Mouse (Mus musculus) mouse embryonic stem cell (cell line): ENCODE data around the gene Cux1.

Experiments used
- in situ Hi-C, 2 experiments: fragments of 300-500 bp; cut with MboI; formaldehyde crosslinking; loops; 1 replicate in 1 of 2; 3 replicates in 1 of 2; pipeline ENCODE4 v1.14.3; 2019 to 2020; ENCODE audit warnings: low sequenced_read_pairs in 2 of 2, low pct_unique_long_range_greater_than_20kb in 1 of 2, mixed read lengths in 1 of 2; ENCODE audit not compliant: unreplicated experiment in 1 of 2

Gene Cux1

GRCm38 (mm10) chr5:136570171-136570570, 2.9 kb upstream of the Cux1 start:
- in situ Hi-C loops: no loop called here

DNA sequence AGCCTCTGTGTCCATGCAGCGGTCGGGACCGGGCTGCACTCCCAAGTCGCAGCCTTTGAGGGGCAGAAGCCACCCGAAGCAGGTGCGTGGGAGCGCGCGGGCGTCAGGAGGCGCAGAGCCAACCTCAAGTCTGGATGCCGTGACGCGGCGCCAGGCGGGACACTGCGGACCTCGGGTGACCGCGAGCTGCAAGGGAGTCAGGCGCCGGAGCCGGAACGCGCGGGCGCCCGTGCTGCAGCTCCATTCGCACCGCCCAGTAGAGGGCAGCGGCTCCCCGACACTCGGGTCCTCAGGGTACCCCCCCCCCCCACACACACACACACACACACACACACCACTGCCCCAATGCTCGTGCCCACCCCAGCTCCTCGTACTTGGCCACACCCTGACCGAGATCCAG, 1.5 kb upstream of the Cux1 start:
- in situ Hi-C loops: loop anchor here in 1 of 2 experiments (5.0 kb wide), 1 partner anchor 54 kb away; no protein-coding TSS in a partner anchor

DNA sequence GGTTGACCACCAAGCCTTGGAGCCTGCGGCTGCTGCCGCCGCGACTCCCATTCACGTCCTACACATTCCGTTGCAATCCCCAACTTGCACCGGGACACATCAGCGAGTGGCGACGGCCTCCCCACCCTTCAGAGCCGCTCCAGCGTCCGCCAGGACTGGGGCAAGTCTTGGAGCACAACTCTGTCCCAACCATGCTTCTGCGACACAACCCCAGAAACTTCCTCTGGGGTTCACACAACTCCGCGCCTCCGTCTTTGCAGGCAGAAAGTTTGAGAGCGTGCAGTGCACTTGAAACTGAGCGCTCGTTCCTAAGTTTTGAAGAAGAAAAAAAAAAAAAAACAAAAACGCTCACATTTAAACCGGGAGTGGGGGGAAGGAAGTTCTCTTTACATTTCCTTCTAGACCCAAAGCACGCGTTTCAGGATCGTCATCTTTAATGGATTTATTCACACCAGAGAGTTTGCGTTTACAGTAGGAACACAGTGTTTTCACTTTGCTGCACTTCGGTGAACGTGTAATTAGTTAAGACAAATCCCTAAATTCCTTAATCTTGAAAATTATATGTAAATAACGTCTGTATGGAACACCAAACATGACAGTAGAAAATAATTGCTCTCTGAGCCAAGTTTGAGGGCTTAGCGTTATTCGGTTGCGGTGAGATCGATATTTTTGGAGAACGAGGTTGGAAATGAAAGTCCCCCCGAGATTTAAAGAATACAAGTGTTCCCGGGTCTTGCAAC, 906 bp upstream of the Cux1 start:
- in situ Hi-C loops: loop anchor here in 1 of 2 experiments (5.0 kb wide), 1 partner anchor 54 kb away; no protein-coding TSS in a partner anchor

GRCm38 (mm10) chr5:136566812-136567175, 496 bp downstream of the Cux1 start:
- in situ Hi-C loops: loop anchor here in 1 of 2 experiments (5.0 kb wide), 1 partner anchor 56 kb away; no protein-coding TSS in a partner anchor

GRCm38 (mm10) chr5:136566001-136566811, 1.1 kb downstream of the Cux1 start:
- in situ Hi-C loops: loop anchor here in 1 of 2 experiments (5.0 kb wide), 1 partner anchor 56 kb away; no protein-coding TSS in a partner anchor

DNA sequence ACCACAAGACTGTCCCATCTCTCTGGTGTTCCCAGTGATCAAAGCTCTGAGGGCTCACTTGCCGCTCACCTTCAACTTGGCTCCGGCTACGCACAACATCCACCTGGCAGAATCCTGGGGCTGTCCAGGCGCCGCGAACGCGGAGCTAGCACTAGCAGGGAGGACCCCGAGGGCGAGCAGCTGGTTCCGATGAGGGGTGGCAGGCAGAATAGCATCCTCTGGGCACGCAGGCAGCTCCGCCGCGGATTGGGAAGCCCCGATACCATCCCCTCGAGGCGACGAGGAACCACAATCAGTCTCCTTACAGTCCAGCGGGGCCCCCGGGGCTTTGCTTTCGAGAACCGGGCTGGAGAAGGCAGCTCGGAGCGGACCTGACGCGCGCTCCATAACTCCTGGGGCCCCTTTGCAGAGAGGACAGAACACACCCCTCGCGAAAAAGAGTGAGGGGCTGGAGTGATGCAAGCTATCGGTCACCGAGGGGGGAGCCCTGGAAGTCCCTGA, 1.9 kb downstream of the Cux1 start:
- in situ Hi-C loops: loop anchor here in 1 of 2 experiments (5.0 kb wide), 1 partner anchor 57 kb away; no protein-coding TSS in a partner anchor

GRCm38 (mm10) chr5:136564613-136565299, 2.5 kb downstream of the Cux1 start:
- in situ Hi-C loops: loop anchor here in 1 of 2 experiments (5.0 kb wide), 1 partner anchor 58 kb away; no protein-coding TSS in a partner anchor

DNA sequence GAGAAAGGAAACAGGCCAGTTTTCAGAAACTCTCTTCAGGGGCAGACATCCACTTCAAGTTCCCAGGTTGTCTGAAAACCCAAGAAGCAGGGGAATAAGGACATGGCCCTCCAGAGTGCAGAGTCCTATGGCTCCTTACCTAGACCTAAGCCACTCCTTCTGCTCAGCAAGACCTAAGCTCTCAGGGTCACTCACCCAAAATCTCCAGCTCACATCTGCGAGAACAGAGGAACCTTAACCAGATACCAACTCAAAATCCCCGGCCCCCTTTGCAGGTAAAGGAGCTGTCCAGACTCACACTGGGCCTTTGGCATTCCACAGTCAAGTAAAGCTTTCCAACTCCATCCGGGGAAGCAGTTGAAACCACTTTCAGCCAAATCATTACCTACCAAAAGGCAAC, 3.3 kb downstream of the Cux1 start:
- in situ Hi-C loops: no loop called here

- in situ Hi-C loops: no loop called here
Observed at GRCm38 (mm10) chr5:136563104-136563503, 4.2 kb downstream of the Cux1 start.

- in situ Hi-C loops: no loop called here
Observed at GRCm38 (mm10) chr5:136562212-136562611, 5.1 kb downstream of the Cux1 start.

DNA sequence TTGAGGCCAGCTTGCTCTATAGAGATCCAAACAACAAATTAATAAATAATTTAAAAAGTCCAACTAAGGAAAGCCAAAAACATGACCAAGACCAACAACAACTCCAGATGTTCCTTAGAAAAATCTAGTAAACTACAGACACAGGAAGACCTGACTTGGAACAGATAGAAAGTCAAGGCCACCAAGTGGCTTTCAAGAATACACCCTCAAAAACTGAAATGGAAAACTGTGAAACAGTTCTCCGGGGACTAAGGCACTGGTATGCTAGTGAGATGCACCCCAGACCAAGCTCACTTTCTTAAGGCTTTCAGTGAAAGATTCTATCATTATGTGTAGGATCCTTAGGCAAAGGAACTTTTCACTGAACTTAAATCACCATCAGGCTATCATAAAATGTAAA, 5.6 kb downstream of the Cux1 start:
- in situ Hi-C loops: no loop called here

- in situ Hi-C loops: no loop called here
Observed at GRCm38 (mm10) chr5:136560656-136561055, 6.6 kb downstream of the Cux1 start.

DNA sequence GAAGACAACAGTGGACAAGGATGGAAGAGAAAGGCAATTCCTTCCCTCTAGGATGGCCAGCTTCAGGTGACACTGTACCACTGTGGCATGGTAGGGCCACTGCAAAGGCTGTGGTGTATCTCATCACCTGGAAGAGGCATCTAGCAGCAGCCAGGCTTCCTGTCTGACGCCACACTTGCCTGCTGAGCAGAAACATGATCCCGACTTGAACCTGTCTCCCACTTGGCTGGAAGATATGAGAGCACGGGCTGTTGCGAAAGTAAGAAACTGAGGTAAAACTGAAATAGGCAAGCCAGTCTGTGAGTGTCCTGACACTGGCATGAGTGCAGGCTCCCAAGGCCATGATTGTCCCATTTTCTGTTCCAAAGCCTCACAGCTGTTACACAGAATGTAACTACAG, 9.8 kb downstream of the Cux1 start:
- in situ Hi-C loops: no loop called here

- in situ Hi-C loops: no loop called here
Observed at GRCm38 (mm10) chr5:136556328-136557262, 10.7 kb downstream of the Cux1 start.

- in situ Hi-C loops: no loop called here
Observed at GRCm38 (mm10) chr5:136555703-136556102, 11.6 kb downstream of the Cux1 start.

DNA sequence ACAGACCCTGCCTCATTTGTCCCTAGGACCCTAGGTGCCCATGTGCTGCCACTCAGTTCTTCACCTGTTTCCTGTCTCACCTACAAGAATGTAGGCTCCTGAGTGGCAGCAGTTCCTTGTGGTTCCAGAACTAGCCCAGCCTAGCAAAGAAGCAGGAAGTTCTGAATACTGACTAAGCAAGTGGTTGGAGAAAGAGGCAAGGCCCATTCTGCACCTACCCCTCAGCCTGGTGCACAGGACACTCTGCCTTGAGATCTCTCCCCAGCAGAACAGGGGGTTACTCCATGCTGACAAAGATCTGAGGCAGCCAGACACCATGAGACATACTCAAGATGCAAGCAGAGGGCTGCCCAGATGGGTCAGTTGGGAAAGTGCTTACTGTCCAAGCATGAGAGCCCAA, 14.5 kb downstream of the Cux1 start:
- in situ Hi-C loops: no loop called here

DNA sequence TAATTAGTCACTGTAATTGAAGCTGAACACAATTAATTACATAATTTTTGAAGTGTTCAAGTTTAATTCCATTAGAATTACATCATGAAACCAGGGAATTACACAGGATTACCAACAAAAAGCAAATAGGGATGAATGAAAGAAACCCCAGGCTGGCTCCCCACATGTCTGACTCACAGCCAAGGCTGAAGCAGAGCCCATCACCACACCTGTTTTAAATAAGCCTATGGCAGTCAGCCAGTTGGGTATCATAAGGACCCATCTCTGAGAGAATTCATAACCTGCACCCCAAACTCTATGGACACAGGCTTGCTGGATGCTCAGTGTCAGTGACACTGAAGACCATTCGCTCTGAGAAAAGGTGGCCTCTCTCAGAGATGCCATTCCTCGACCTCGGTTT, 15.2 kb downstream of the Cux1 start:
- in situ Hi-C loops: no loop called here

GRCm38 (mm10) chr5:136551571-136551970, 15.7 kb downstream of the Cux1 start:
- in situ Hi-C loops: no loop called here
